Mouse (Mus musculus) kidney, adult 2 months (tissue): ENCODE data around the gene Ppp1r26.

Experiments used
- CTCF ChIP-seq: fragments of 200-500 bp; conservative IDR thresholded peaks from 2 replicates; pipeline ENCODE4 v1.5.1; 2011; ENCODE audit warnings: low read depth, mild to moderate bottlenecking, control low read depth, low read length, moderate library complexity, mixed read lengths; ENCODE audit not compliant: insufficient read depth, insufficient read length
- POLR2A ChIP-seq: fragments of 200-500 bp; IDR thresholded peaks from one replicate; pipeline ENCODE4 v1.6.1; 2011; ENCODE audit warnings: low read depth, low read length, control low read depth

GRCm38 (mm10) chr2:28467860-28468485 lies 21.4 kb downstream of the Ppp1r26 start, which contains the start of gene Mrps2:
- peak; percentile 80 for TF ChIP-seq CTCF
- peak; percentile 31 for TF ChIP-seq POLR2A
